Mouse (Mus musculus): ENCODE results near the gene Fgf22. TPM values are rescaled to one million over a fixed set of nuclear protein-coding genes. Genes with fewer than 3 reads are reported as not detected.
A peak's percentile ranks its signal among the peaks of the same experiment; 100 is the strongest.
"Not testable (repeated sequence)": the region's sequence is repeated elsewhere in the genome, so short reads cannot be mapped to it uniquely, and the experiment has no call there.

The Fgf22 gene
- total and polyA plus RNA-seq, 3 experiments: 0.18 TPM; not detected in 2

DNA sequence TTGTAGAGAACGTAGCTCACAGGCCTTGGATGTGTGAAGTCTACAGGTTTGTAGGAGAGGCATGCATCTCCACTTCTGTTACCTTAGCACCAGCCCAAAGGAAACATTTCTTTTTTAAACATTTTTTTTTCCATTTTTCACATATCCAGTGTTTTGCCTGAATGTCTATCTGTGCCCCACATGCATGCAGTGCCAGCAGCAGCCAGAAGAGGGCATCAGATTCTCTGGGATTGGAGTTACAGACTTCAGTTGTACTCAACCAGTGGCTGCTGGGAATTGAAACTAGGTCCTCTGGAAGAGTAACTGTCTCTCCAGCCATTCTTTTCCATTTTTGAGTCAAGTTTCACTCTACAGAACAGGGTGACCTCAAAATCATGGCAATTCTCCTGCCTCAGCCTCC, 22.4 kb upstream of the Fgf22 start:
- DNase-seq: no peak

DNA sequence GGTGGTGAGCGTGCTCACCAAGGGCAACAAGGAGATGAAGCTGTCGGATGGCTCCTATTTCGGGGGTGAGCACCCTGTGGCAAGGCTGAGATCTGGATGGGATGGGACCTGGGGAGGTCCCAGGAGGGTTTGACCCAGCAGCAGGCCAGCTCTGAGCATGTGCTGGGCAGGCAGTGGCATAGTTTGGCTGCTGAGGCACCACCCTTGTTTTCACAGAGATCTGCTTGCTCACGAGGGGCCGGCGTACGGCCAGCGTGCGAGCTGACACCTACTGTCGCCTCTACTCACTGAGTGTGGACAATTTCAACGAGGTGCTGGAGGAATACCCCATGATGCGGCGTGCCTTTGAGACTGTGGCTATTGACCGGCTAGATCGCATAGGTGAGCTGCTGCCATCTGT, 21.0 kb upstream of the Fgf22 start:
- no peak for DNase-seq

DNA sequence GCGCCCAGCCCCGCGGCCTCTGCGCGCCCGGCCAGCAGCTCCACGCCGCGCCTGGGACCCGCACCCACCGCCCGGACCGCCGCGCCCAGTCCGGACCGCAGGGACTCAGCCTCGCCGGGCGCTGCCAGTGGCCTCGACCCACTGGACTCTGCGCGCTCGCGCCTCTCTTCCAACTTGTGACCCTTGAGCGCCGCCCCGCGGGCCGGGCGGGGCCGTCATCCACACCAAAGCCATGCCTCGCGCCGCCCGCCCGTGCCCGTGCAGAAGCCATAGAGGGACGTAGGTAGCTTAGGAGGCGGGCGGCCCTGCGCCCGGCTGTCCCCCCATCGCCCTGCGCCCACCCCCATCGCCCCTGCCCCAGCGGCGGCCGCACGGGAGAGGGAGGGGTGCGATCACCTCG, 19.5 kb upstream of the Fgf22 start:
- DNase-seq: peak; percentile 36

DNA sequence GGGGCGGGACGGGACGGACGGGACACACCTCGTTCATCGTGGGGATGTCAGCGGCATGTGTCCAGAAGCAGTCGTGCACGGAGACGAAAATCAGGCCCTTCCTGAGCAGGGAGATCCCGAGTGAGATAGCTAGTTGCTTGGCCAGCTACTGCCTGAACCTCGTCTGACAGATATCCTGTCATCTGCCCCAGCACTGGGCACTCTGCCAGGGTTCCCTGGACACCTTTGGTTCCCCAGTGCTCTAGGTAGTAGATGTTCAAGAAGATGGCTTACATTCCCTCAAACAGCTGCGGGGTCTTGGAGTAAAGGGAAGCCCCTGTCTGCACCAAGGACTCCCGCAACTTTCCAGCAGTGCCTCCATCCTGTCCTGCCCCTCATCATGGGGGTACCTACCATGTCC, 18.2 kb upstream of the Fgf22 start:
- DNase-seq: no peak

DNA sequence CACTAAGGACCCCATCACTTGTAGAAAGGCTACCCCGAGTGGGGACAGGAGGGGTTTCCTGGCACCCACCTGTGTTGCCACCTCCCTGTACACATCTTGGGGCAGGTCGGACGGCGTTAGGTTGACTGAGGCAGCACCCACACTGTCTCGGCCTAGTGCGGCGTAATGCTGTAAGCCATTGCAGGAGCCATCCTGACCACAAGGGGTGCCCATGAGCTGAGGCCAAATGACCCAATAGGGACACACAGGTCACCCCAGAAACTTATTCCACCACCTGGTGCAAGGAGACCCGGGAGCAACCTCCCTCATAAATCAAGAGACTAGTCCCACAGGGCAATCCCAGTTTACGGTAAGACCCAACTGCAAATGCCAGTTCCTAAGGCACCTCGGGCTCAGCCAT, 16.6 kb upstream of the Fgf22 start:
- DNase-seq: no peak

DNA sequence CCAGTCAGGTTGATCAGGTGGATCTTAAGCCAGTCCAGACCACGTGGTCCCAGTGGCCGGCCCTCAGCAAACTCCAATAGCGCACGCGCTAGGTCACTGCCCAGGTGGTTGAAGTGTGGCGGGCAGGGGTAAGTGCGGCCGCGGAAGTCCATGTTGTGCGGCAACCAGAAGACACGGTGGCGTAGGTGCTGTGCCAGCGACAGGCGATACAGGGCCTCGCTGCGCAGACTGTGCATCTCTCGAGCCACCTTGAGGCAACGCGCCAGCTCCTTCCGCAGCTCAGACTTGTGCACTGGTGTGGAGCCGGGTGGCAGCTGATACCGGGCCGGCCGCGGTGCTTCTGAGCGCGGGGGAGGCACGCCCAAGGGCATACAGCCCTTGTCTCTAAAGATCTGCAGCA, 15.6 kb upstream of the Fgf22 start:
- no peak for DNase-seq

DNA sequence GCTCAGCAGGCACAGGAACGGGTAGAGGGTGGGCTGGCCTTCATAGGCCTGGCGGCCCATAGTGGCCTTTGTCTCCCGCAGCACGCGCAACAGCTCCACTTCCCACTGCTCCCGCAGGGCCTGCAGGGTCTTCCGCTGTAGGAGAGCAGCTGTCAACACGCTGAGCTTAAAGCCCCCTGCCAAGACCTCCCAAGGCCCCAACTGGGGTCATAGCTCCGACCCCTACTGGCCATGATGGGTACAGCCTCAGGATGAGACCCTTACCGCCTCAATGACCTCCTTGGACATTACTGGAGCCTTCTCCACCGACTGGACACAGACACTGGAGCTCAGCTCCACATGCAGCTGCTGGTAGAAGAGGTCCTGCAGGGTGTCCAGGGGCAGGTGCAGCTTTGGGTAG, 14.0 kb upstream of the Fgf22 start:
- no peak for DNase-seq

DNA sequence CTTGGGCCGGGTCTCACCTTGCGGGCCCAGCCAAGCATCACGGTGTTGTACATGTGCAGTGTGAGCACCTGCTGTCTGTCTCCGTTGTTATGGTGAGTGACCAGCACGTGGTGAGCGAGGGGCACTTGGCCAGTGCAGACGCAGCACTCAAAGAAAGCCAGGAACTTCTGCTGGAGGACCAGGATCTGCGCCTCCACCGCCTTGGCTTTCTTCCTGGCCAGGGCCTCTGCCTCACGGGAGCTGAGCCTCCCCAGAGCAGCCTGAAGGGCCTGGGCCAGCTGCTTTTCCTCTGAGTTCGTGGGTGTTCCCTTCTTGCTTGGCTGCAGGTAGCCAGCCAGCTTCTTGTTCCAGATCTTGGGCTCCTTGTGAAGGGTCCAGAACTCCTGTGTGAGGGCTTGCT, 11.7 kb upstream of the Fgf22 start:
- DNase-seq: no peak

DNA sequence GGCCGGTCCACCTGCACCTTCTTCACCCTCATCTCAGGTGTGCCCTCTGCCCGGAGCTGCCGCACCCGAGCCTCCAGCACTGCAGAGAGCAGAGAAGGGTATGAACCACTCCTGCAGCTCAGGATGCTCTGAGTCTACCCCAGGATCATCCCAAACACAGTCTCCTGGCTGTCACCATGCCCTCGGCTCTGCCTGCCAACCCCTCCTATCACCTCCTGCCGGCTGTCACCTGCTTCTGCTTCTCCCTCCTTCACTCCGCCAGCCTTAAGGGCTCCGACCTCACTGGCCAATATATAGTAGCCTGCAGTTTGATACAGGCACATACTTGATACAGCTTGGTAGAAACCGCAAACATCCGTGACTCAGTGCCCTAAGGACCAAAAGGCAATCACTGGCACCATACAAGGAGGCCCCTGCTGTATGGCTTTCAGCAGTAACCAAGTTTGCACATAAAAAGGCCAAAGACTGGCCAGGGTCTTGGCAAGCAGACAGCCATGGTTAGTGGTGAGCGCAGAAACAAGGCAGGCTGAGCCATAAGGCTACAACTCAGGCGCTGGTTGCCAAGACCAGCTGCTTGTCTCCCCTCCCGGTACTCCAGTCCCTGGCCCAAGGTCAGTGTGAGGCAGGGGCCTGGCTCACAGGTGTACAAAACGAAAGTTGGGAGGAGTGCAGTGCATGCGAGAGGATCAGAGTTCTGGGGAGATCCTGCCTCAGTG, 11.1 kb upstream of the Fgf22 start:
- no peak for DNase-seq

DNA sequence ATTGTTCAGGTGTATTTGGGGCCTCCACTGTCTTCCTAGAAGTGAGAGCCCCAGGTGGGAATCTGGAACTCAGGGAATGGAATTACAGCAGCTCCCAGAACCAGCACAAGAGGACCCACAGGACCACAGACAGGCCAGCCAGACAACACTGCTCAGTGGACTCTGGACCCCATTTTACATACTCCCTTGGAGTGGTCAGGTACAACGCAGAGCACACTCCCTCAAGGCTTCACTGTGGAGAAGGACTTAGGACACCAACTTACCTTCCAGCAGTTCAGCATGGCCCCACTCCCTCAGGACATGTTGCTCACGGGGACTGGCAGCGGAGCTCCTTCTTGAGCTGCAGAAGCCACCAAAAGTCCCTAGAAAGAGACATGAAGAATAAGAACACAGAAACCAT, 9.5 kb upstream of the Fgf22 start:
- DNase-seq: no peak

DNA sequence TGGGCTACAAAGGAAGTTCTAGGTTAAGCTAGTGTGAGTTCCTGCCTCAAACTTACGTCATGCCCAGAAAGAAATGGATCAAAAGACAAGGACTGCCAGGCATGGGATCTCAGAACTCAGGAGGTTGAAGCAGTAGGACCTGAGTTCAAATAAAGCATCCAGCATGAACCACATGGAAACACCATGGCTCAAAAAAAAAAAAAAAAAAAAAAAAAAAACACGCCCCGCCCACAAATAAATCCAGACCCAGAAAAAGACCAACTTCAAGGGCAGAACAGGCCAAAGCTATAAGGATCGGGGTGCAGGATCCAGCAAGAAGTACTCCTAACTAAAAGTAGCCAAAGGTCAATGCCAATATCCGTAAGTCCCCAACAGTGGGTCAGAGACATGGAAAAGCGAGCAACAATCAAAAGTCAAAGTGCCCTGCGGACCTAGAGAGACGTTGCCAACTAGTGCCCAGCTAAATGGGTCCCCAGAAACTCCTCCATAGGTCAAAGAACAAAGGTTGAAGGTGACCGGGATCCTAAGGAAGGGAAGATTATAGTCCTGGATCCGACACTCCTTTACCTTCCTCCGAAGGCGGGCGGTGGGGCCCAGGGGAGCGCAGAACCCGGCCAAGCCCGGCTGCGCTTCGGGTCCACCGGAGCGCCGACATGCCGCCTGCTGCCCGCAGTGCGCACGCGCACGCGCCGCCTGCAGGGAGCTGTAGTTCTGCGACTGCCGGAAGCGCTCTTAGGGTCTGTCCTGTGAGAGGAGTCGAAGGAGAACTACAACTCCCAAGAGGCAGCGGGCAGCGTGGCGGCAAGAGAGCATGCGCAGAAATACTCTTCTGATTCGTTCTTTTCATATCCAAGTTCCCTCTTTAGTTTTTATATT, 8.7 kb upstream of the Fgf22 start, which contains the start of gene Polrmt:
Gene Polrmt (minus strand): TSS at position 684 of the 876 bp plus-strand sequence.
- peak; percentile 96 for DNase-seq

DNA sequence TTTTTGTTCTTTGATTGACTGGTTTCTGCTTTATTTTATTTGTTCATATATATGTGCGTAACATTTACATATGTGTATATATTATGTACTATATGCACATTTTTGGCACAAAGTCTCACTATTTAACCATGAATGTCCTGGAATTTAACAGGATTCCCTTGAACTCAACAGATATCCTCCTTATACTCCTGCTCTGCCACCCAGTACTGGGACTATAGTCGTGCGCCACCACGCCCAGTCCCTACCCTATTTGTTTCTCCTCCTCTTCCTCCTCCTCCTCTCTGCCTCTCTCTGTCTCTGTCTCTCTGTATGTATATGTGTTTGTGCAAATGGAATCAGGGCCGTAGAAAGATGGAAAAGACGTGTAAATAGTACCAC, 8.1 kb upstream of the Fgf22 start:
- no peak for DNase-seq

DNA sequence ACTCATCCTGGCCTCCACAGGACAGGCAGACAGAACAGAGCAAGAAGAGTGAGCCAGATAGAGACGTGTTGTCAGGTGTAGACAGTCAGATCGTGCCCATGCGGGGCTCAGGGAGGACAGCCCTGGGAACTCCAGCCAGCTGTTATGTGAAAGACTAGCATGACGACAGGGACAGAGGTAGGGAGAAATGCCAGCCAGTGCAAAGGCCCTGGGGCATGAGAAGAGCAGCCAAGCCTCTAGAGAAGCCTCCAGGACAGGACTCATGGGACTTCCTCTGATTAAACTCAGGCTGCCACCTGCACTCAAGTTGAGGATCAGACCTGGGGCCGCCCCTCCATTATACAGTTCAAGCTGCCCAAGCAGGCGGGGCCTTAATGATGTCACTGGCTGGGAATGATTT, 6.4 kb upstream of the Fgf22 start:
- DNase-seq: no peak

DNA sequence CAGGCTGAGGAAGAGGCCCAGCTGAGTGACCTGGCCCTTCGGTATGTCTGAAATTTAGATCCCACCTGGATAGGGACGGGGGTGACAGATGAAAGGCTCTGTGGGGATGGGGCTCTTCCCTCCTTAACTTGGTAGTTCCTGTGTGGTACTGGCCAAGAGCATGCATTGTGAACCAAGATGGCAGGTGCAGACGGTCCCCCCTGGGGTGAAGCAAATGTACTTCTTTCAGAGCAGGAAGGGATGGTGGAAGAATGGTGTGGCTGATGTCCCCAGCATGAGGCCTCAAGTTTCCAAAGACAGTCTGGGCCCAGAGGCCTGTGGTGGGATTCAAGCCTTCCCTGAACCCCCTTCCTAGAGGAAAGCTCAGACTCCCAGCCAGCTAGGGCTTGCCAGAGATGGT, 978 bp downstream of the Fgf22 start:
- DNase-seq: no peak

DNA sequence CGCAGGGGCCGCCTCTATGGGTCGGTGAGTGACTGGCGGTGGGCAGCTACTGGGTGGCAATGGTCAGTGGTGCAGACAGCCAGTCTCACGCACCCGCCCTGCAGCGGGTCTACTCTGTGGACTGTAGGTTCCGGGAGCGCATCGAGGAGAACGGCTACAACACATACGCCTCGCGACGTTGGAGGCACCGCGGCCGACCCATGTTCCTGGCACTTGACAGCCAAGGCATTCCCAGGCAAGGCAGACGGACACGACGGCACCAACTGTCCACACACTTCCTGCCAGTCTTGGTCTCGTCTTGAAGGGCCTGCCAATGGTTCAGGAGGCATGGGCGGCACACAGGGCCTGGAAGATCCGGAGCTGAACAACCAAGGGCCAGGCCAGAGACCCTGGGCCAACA, 1.8 kb downstream of the Fgf22 start:
- DNase-seq: no peak

DNA sequence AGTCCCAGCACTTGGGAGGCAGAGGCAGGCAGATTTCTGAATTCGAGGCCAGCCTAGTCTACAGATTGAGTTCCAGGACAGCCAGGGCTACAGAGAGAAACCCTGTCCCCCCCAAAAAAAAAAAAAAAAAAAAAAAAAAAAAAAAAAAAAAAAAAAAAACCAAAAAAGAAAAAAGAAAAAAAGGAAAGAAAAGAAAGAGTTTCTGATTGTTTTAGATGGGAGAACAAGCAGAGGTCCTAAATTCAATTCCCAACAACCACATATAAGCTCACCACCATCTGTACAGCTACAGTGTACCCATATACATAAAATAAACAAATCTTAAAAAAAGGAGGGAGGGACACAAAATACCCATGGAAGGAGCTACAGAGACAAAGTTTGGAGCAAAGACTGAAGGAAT, 4.8 kb downstream of the Fgf22 start:
- DNase-seq: not testable (repeated sequence)

DNA sequence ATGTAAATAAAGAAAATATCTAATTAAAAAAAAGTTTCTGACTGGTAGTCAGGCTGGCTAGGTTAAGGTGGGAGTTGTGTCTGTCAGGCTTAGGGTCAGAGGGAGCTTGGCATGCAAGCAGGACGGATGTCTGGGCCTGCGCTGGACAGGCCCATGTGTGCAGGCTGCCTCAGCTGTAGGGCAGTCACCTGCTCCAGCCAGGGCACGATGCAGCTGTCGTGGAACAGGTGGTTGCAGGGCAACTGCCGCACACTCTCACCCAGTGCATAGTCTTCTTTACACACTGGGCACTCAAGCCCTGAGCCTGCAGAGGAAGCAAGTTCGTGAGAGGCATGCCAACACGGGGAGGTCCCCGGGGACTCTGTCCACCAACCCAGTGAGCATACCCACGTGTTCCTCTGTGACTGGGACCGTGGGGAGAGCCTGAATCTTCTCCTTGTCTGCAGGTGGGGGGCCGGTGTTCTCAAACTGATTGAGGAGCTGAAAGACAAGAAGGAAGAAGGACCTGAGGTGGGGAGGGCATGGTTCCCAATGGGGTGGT, 5.8 kb downstream of the Fgf22 start:
- DNase-seq: no peak

DNA sequence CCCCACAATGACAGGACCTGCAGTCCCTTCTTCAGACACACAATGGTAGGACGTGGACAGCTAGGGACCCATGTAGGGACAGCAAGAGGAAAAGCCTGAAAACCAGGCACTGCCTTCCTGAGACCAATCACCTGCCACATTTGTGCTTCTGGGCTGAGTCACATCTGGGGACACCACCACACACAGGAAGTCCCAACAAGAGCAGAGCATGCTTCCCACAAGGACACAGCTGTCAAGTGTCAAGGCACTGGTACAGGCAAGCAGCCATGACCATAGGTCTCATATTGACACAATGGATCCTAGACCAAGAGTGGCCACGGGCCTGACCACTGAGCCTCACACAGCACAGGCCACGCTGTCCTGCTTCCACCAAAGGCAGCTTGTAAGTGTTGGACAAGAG, 8.0 kb downstream of the Fgf22 start:
- no peak for DNase-seq

DNA sequence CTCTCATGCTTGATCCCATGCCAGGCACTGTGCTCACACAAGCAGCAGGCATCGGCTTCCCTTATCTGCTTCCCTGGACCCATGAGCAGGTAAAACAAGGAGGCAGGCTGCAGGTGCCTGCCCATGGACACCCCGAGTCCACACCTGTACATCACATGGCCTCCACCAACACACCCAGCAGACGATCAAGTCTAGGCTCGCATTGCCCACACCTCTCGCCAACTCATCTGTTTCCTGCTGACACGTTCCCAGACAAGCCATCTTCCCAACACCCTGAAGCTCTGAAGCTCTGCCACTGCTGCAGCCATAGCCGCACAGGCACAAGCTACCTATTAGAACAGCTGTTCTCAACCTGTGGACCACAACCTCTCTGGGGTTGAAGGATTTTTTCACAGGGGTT, 9.4 kb downstream of the Fgf22 start:
- no peak for DNase-seq

DNA sequence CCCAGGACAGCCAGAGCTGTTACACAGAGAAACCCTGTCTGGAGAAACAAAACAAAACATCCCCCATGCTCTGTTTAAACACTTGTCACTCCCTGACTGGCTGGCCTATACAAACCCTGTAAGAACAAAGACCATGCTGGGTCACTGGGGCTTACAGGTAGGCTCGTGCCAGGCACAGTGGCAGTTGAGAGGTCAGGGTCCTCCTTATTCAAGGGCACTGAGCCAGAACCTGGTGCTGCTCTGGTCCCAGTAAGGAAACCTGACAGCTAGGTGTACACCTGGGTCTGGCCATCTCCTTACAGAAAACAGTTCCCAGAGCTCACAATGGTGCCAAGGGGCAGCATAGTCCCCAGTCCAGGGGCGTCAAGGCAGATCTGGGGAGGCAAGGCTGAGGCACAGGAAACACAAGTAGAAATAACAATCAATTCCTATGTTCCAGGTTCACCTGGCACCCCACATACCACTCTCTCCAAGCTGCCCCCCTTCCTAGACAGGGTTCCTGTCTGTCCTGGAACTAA, 10.4 kb downstream of the Fgf22 start:
- no peak for DNase-seq

DNA sequence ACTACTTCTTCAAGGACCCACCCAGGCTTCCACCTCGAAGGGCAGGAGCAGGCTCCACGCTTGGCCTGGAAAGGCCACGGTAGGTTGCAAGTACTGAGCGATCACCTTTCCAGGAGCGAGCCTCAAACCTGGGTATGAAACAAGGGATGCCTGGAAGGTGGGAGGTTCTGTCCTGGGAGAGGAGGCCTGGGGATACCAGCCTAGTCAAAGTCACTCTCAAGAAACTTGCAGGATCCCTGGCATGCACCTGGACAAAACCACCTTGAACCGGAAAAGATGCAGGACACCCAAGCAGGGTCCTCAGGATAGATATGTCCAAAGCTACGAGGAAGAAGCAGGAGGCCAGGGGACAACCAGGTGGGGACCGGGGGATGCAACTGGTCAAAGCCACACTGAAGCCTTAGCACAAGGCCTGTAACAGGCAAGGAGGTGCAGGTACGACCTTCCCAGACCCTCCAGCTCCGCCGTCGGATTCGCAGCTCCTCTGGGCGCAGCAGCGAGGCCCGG, 11.2 kb downstream of the Fgf22 start:
- no peak for DNase-seq

DNA sequence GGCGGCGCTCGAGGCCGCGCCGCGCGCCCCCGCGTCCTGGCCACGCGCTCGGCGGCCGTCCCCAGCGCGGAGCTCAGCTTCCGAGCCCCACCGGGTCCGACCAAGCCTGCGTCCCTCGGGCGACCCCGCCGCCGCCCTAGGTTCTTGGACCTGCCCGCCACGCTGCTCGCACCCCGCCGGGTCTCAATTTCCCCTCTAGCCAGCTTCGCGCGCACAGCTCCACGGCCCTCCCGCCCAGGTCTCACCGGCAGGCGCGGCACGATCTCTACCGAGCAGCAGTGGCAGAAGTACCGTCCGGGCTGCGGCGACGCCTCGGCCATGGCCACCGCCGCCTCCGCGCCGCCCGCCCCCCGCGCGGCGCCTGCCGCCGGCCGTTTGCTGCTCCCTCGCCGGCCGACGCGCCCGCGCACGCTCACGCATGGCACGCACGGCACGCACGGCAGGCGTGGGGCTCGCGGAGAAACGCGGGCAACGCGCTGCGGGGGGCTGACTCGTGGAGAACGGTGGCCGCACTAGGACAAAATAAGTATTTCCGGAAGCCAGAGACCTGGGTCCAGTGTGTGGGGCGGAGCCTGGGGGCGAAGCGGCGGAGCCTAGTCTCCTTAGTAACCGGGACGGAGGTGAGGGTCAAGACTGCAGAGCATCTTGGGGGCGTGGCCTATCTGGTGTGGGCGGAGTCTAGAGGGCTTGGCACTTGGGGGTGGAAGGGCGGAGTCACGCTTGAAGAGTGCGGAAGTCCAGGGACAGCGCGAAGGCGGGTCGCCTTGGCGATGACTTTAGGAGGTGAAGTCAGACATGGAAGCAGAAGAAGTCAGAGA, 11.8 kb downstream of the Fgf22 start, which contains the start of gene Rnf126:
Gene Rnf126 (minus strand): TSS at position 445 of the 818 bp plus-strand sequence.
- peak; percentile 100 for DNase-seq
